Mouse (Mus musculus) spleen, adult 2 months (tissue): ENCODE measurements around the gene Cttnbp2.

Source experiments
- CTCF ChIP-seq: fragments of 200-500 bp; IDR thresholded peaks from 2 replicates; pipeline ENCODE4 v1.5.1; 2011; ENCODE audit warnings: mild to moderate bottlenecking, inconsistent platforms; ENCODE audit not compliant: insufficient read depth, insufficient read length, insufficient replicate concordance; ENCODE audit errors: extremely low read depth
- POLR2A ChIP-seq: fragments of 200-500 bp; IDR thresholded peaks from 2 replicates; pipeline ENCODE4 v1.6.1; 2011; ENCODE audit warnings: low read depth, low read length, inconsistent platforms

GRCm38 (mm10) chr6:18349153-18349858 is 165.3 kb downstream of the Cttnbp2 start:
- TF ChIP-seq CTCF (no peak), POLR2A (no peak)
